Mouse (Mus musculus) intestine, postnatal 0 days (tissue): ENCODE results near the gene Rps6kc1. TPM values are rescaled to one million over a fixed set of nuclear protein-coding genes. Genes with fewer than 3 reads are reported as not detected.

Experiments
- ATAC-seq: fragments of 200-750 bp; cut with Nextera tagmentation; 2 replicates; pipeline ENCODE4 v1.8.0; 2017; ENCODE audit warnings: mild to moderate bottlenecking, moderate TSS enrichment, moderate library complexity
- H3K27ac ChIP-seq: fragments of 300-500 bp; sonication (generic); 2 replicates; pipeline ENCODE4 v1.5.1; 2014; ENCODE audit warnings: mild to moderate bottlenecking, low read depth, low read length, moderate library complexity
- H3K27me3 ChIP-seq: fragments of 300-500 bp; sonication (generic); replicated peaks from 2 replicates; pipeline ENCODE4 v1.6.1; 2014; ENCODE audit warnings: low read length, mixed read lengths; ENCODE audit not compliant: control insufficient read depth, insufficient read depth
- H3K36me3 ChIP-seq: fragments of 300-500 bp; sonication (generic); 2 replicates; pipeline ENCODE4 v1.6.1; 2014; ENCODE audit warnings: mild to moderate bottlenecking, moderate library complexity; ENCODE audit not compliant: control insufficient read depth, insufficient read depth
- H3K4me1 ChIP-seq: fragments of 300-500 bp; sonication (generic); replicated peaks from 2 replicates; pipeline ENCODE4 v1.6.1; 2014; ENCODE audit warnings: antibody characterized with exemption, low read length, mixed read lengths; ENCODE audit not compliant: control insufficient read depth, insufficient read depth
- H3K4me2 ChIP-seq: fragments of 300-500 bp; sonication (generic); replicated peaks from 2 replicates; pipeline ENCODE4 v1.6.1; 2014; ENCODE audit warnings: low read depth, mild to moderate bottlenecking, moderate library complexity
- H3K4me3 ChIP-seq: fragments of 300-500 bp; sonication (generic); 2 replicates; pipeline ENCODE4 v1.5.1; 2014; ENCODE audit warnings: low read depth, low read length
- H3K9ac ChIP-seq: fragments of 300-500 bp; sonication (generic); 2 replicates; pipeline ENCODE4 v1.6.1; 2014; ENCODE audit warnings: mild to moderate bottlenecking, low read depth, low read length
- H3K9me3 ChIP-seq: fragments of 300-500 bp; sonication (generic); 2 replicates; pipeline ENCODE4 v1.6.1; 2016; ENCODE audit warnings: mixed run types; ENCODE audit not compliant: control insufficient read depth
- CTCF ChIP-seq: sonication (generic); IDR thresholded peaks from 2 replicates; pipeline ENCODE4 v1.5.1; 2016; ENCODE audit warnings: low read depth, mild to moderate bottlenecking, control low read depth, antibody characterized with exemption, moderate library complexity
- WGBS: fragments of 180-500 bp; shearing (Covaris S2); extraction: QIAGEN DNeasy Blood & Tissue Kit; methylation state at CpG from one replicate; pipeline ENCODE4 v1.1.7; 2014; 5-methylcytosine and 5-hydroxymethylcytosine counted together
- polyA plus RNA-seq: library from polyadenylated mRNA; unstranded; fragments of >200 nt; fragmentation: Nextera tagmentation; extraction: Ambion mirVana; gene quantifications from 2 replicates; pipeline ENCODE4 v1.2.1, GENCODE M21; 2015

Rps6kc1 gene
- polyA plus RNA-seq, 1 experiment from 2014 or later = 6.0 TPM

- WGBS = 75% methylated on average over 15 of the region's 15 CpGs
- no peak for TF ChIP-seq CTCF
Measured at GRCm38 (mm10) chr1:190661249-190661648, 250.3 kb downstream of the Rps6kc1 start.

GRCm38 (mm10) chr1:190659722-190660502, 251.7 kb downstream of the Rps6kc1 start:
- Histone ChIP-seq H3K36me3 (no peaks in the 10 kb centered on the region), H3K9me3 (no peaks in the 10 kb centered on the region), H3K27ac (no peak overlapping the region), H3K4me2 (no peak overlapping the region), H3K4me1 (no peaks in the 10 kb centered on the region), H3K4me3 (no peak overlapping the region), H3K9ac (no peak overlapping the region), H3K27me3 (no peaks in the 10 kb centered on the region)
- ATAC-seq = no peak
- 86% methylated on average over 17 of the region's 17 CpGs for WGBS
- no peak for TF ChIP-seq CTCF

More at GRCm38 (mm10) chr1:190661249-190661648, 250.3 kb downstream of the Rps6kc1 start:
- no peak for ATAC-seq
- no peak overlapping the region for H3K4me3 ChIP-seq
- no peaks in the 10 kb centered on the region for H3K9me3 ChIP-seq
- H3K9ac ChIP-seq = no peak overlapping the region
- no peak overlapping the region for H3K27ac ChIP-seq
- no peak overlapping the region for H3K4me2 ChIP-seq
- no peaks in the 10 kb centered on the region for H3K36me3 ChIP-seq
- H3K27me3 ChIP-seq = no peaks in the 10 kb centered on the region
- no peaks in the 10 kb centered on the region for H3K4me1 ChIP-seq

- ATAC-seq = no peak
- H3K9me3 ChIP-seq = no peaks in the 10 kb centered on the region
- H3K27me3 ChIP-seq = no peaks in the 10 kb centered on the region
- no peak overlapping the region for H3K4me2 ChIP-seq
- H3K36me3 ChIP-seq = no peaks in the 10 kb centered on the region
- 88% methylated on average over 13 of the region's 13 CpGs for WGBS
- no peak overlapping the region for H3K9ac ChIP-seq
- TF ChIP-seq CTCF = no peak
- no peak overlapping the region for H3K27ac ChIP-seq
- no peak overlapping the region for H3K4me3 ChIP-seq
- H3K4me1 ChIP-seq = no peaks in the 10 kb centered on the region
Measured at GRCm38 (mm10) chr1:190658266-190658665, 253.3 kb downstream of the Rps6kc1 start.

- Histone ChIP-seq H3K27ac (no peak overlapping the region), H3K27me3 (no peaks in the 10 kb centered on the region), H3K36me3 (no peaks in the 10 kb centered on the region), H3K4me3 (no peak overlapping the region), H3K4me1 (no peaks in the 10 kb centered on the region), H3K9me3 (no peaks in the 10 kb centered on the region), H3K4me2 (no peak overlapping the region), H3K9ac (no peak overlapping the region)
- WGBS = 67% methylated on average over 9 of the region's 9 CpGs
- ATAC-seq = no peak
- no peak for TF ChIP-seq CTCF
Measured at GRCm38 (mm10) chr1:190656089-190656488, 255.5 kb downstream of the Rps6kc1 start.

- Histone ChIP-seq H3K27ac (no peak overlapping the region), H3K27me3 (no peaks in the 10 kb centered on the region), H3K36me3 (no peaks in the 10 kb centered on the region), H3K4me3 (no peak overlapping the region), H3K9me3 (no peaks in the 10 kb centered on the region), H3K4me2 (no peak overlapping the region), H3K4me1 (no peaks in the 10 kb centered on the region), H3K9ac (no peak overlapping the region)
- no peak for ATAC-seq
- no peak for TF ChIP-seq CTCF
- WGBS = 85% methylated on average over 7 of the region's 7 CpGs
Measured at GRCm38 (mm10) chr1:190655651-190656050, 255.9 kb downstream of the Rps6kc1 start.

GRCm38 (mm10) chr1:190655081-190655480, 256.5 kb downstream of the Rps6kc1 start:
- no peaks in the 10 kb centered on the region for H3K9me3 ChIP-seq
- H3K9ac ChIP-seq = no peak overlapping the region
- no peak overlapping the region for H3K4me3 ChIP-seq
- H3K27ac ChIP-seq = no peak overlapping the region
- no peaks in the 10 kb centered on the region for H3K27me3 ChIP-seq
- no peak overlapping the region for H3K4me2 ChIP-seq
- no peak for TF ChIP-seq CTCF
- WGBS = 91% methylated on average over 7 of the region's 7 CpGs
- no peaks in the 10 kb centered on the region for H3K36me3 ChIP-seq
- no peaks in the 10 kb centered on the region for H3K4me1 ChIP-seq
- ATAC-seq = no peak
